Mouse (Mus musculus): Measurements from ENCODE around the gene Hif3a.

The Hif3a gene

DNA sequence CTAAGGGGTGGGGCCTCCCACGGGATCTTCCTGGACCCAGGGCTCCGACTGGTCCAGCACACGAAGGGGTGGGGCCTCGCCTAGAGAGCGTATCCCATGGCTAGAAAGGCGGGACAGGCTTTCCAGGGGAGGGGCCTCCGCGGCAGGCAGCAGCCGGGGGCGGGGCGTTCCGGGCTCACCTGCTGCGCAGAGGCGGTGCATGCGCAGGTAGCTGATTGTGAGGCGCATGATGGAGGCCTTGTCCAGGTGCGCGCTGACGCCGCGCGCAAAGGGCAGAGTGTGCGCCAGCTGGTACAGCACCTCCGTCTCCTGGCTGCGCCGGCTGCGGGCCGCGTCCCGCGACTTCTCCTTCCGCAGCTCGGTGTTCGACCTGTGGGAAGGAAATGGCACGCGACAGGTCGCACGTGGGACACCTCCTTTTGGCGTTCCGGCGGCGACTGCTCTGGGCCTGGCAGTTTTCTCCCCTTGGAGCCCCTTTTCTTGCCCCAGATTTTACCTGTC is 6.1 kb downstream of the Hif3a start:
- peak; percentile 88 for DNase-seq

DNA sequence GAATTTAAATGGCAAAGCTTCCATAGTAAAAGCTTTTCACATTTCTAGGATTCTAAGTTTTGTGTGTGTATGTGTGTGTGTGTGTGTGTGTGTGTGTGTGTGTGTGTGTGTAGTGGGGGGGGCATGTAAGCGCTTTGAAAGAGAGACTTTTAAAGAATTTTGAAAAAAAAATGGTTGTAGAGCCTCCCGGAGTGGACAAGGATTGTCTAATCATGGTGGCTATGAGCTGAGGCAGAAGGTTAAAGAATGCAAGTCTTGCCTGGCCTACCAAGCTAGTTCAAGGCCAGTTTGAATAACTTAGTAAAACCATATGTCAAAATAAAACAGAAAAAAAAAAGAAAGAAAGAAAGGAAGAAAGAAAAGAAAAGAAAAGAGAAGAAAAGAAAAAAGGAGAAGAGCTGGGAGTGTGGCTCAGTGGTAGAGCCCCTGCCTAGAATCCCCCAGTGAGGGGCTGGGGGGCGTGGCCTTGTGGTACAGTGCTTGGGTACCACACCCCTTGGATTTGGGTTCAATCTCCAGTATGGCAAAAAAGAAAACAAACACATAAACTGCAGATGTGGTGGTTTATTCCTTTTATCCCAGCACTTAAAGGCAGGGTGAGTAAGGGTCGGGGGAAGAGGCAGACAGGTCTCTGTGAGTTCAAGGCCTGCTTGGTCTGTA is 6.8 kb downstream of the Hif3a start:
- DNase-seq: no peak

DNA sequence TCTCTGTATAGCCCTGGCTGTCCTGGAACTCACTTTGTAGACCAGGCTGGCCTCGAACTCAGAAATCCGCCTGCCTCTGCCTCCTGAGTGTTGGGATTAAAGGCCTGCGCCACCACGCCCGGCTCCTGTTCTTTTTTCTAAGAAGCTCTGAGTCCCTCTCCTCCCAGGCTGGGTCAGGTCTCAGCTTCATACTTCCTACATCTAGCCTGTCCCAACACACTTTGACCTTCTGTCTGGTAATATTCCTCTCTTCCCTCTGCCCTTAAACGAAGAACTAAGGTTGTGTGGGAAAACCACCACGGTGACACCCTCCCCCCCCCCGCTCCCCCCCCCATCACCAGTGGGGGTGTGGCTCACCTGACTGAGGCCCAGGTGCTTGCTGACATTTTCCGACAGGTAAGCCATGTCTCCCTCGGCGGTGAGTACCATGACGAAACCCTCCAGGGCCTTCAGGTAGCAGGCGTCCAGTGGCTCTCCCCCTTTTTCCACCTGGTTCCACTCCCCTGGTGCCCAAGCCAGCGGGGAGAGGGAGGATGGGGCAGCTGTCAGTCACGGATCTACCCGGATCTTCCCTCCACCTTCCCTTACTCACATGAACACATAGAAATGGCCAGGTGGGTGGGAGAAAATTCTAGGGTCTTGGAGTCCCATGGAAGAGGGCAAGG is 7.8 kb downstream of the Hif3a start:
- no peak for DNase-seq

DNA sequence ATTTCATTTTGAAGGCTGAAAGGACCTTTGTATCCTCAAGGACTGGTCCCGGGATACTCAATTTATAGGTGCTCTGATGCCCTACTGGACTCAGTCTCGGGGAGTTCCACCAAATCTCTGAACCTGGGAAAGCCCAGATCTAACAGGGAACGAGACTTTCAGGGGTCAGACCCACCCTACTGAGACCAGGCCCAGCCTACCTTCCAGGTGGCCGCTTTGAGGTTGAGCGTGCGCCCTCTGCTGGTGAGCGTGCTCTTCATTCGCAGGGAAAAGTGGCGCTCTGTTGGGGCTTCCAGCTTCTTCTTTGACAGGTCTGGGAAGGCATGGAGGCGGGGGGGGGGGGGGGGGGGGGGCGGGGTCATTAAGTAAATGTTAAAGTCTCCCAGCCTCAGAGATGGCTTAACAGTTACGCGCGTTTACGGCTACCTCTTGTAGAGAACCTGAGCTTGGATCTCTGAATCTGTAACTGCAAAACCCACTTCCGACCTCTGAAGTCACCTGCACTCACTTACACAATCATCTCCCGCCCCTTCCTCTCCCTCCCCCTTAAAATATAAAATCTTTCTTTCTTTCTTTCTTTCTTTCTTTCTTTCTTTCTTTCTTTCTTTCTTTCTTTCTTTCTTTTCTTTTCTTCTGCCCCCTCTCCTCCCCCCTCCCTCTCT is 11.2 kb downstream of the Hif3a start:
- peak; percentile 72 for DNase-seq

DNA sequence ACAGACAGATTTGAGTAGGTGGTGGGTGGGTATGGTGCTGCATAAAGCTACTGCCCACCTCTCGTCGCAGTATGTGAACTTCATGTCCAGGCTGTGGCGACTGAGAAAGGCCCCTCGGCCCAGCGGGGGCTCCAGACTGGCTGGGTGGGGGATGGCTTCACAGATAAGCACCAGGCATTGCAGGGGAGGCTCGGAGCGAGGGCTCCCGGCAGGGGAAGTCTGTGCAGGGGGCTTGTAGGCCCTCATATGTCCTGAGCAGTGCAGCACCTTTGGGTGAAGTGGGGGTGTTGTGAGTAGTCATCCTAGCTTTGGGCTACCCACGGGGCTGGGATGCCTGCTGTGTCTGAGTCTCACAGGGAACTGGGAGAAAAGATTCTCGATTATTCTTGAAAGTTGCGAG is 11.7 kb downstream of the Hif3a start:
- no peak for DNase-seq

DNA sequence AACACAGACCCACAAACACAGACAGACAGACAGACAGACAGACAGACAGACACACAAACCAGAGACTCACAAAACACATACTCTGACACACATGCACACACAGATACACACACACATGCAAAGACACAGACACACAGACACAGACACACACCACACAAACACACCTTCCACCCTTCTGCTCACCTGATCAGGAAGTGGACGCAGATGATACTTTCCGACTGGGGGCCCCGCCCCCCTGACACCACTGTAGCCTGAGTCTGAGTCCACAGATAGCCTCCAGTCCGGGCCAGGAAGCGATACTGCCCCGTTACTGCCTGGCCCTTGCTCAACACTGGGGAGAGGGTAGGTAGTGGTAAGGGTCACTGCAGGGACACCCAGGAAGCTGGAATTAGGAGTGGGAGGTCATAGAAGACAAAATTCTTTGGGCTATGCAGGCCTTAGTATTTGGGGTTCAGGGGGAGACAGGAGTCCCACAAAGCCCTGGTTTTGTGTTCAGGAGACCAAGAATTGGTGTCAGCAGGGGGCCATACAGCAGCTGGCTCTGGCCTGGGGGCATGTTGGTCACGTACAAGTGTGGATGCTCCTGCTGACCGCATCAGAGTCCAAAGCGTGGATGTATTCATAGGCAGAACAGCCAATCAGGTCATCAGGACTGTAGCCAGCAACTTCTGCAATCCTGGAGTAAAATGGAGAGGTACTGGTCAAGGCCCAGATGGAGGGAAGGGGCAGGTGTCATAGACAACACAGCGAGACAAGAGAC is 13.6 kb downstream of the Hif3a start:
- DNase-seq: no peak

DNA sequence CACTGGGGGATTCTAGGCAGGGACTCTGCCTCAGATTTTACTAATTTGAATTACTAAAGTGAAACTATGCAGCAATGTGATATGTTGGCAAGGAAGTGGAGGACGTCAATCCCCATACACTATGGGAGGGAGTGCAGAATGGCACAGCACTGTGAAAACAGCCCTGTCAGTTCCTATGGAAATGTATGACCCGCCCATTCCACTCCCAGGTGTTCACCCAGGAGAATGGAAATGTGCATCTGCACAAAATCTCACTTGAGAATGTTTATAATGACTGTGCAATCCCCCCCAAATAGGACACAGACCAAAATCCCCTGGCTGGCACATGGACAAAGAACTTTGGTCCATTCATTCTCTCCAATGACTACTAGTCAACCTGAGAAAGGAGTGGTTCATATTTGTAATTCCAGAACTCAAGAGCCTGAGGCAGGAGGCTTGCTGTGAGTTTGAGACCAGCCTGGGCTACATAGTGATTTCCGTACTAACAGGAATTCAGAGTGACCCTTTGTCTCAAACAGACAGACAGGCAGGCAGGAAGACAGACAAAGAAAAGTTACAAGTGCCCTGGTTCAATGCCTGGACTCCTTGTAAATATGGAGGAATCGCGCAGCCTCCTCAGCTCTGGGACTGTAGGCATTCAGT is 15.1 kb downstream of the Hif3a start:
- no peak for DNase-seq

DNA sequence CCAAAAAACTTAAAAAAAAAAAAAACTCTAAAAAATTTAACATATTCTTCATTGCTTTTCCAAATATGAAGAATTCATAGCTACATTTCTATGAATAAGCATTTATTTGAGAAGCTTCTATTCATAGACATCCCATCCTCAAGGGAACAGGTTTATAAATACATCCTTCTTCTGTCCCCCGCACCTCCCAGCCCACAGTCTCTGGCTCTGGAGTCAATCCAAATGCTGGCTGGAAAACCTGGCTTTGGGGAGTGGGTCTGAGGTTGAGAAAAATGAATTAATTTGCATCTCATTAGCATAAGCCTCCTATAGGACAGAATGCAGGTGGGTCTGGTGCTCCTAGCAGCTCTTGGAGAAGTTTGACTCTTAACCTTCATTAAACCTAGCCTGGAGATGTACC is 16.5 kb downstream of the Hif3a start:
- DNase-seq: no peak

DNA sequence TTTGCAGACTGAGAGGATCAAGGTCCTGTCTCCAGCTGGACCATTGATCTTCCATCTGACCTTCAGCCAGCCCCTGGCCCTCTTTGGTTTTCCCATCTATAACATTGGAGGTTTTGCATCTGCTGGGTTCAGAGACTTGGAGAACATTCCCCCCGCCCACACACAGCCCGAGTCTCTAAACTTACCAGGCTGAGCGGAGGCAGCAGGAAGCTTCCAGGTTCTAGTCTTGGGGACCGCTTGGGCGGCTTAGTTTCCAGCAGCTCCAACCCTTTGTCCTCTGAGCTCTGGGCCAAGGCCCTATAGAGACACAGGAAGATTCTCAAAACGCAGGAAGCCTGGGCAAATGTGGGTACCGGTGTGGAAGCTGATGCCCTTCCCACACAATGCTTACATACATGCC is 22.9 kb downstream of the Hif3a start:
- no peak for DNase-seq

DNA sequence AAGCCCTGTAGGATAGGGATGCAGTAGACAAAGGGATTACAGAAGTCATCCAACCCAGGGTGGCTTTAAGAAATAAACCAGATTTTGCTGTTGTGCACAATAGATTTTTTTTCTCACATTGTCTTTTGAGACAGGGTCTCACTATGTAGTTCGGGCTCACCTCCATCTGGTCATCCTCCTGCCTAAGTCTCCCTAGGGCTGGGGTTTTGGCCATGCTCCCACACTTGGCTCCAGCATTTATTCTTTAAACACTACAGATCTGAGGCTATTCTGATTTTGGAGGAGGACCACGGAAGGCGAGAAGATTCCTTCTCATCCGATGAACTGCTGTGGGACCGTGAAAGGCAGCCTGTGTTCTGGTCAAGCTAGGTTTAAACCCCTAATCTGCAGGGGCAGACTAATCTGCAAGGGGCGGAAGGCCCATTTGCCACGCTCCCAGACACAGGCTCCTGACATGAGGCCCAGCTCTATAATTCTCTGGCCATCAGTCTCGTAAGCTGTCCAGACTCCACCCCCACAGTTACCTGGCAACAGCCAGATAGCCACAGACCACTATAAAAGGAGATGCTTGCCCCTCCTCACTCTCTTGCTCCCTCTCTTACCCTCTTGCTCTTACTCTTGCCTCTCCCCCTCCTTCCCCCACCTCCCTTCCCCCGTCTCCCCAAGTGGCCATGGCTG is 24.1 kb downstream of the Hif3a start:
- no peak for DNase-seq

DNA sequence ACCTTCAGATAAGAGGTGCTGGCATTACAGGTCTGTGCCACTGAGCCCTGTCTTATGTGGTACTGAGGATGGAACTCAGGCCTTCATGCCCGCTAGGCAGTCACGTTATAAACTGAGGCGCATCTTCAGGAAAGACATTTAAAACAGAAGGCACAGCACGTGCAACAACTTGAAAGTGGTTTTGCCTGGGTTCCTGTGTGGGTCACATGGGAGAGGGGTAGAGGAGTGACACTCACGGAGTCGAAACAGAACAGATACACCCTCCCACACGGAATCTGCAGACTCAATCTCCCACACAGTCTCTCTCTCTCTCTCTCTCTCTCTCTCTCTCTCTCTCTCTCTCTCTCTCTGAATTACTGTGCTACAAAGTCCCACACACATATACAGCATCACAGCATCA is 32.0 kb downstream of the Hif3a start:
- DNase-seq: no peak

DNA sequence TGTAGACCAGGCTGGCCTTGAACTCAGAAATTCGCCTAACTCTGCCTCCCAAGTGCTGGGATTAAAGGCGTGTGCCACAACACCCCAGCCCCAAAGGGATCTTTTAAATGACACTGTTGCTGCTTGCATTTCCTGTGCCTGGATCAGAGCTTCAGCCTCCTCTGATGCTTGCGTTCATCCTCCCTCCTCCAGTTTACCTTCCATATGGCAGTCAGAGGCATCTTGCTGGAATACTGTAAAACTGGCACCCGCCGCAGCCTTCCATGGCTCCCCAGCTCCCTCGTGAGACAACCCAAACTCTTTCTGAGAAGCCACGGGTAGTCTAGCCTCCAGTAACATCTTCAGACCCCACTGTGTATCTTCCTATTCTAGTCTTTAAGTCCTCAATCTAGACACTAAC is 33.3 kb downstream of the Hif3a start:
- DNase-seq: no peak

DNA sequence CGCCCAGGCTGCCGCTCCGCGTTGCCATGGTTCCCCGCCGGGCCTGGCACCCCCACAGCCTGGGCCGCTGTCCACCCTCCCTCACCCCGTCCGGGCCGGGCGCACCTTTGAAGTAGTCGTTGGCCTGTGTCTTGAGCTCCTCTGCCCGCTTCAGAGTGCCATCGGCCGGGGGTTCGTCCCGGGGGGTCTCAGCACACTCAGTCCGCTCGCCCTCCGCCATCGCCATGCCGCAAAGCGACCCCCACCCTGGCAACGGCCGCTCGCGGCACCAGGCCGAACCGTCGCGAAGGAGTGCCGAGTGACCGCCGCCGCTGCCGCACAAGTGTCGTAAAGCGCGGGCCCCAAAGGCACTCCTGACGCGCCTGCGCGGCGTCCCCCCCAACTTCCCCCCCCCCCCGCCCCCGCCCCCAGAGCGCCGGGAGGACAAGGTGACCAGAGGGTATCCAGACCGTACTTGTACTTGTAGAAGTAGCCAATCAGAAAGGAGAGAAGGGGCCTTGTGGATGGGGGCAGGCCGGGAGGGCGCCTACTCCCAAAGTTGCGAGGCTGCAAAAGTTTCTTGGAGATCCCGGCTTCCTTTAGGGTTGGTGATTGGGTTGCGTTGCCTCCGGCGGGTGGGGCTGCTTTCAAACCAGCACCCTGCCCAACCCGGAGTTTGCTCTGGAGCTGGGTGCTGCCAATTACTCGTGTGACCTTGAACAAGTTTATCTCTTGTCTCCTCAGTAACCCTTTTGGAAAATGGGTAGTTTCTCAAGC is 34.5 kb downstream of the Hif3a start, which contains the start of gene Ppp5c:
Gene Ppp5c (minus strand): TSS at position 337 of the 756 bp plus-strand sequence.
- DNase-seq: peak; percentile 86

DNA sequence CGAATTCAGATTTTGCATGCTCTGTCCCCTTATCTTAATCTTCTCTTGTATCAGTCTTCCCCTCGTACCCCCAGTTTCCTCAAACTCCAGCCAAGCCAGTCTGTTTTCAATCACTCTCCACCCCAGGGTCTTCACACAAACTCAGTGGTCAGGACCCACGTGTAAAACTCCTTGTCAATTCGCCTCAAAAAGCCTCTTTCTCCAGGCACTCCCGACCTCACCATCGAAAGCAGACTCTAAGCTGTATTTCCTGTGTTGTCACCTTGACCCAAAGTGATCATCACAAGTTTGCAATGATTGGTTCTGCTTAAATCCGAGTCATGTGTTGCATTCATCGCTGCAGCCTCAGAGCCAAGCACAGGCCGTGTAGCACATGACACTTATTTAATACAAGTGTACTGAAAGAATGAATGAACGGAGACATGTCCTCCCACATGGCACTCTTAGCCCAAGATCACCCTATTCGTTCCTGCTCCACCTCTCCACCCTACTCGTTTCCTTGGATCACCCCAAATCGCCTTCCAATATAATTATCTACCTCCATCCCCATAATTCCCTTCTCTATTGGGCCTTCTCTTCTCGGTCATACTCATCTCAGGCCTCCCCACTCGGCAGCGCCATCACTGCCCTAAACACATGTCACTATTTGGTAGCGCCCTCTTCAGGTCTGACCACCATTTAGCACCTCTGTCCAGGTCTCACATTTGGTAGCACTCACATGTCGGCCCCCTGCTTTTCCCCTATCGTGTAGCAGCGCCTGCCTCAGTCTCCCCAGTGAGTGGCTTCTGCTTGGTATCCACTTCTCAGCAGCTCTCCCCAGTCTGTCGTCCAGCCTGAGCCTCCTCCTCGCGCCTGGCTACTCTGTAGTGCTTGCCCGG is 35.3 kb downstream of the Hif3a start:
- DNase-seq: peak; percentile 76

DNA sequence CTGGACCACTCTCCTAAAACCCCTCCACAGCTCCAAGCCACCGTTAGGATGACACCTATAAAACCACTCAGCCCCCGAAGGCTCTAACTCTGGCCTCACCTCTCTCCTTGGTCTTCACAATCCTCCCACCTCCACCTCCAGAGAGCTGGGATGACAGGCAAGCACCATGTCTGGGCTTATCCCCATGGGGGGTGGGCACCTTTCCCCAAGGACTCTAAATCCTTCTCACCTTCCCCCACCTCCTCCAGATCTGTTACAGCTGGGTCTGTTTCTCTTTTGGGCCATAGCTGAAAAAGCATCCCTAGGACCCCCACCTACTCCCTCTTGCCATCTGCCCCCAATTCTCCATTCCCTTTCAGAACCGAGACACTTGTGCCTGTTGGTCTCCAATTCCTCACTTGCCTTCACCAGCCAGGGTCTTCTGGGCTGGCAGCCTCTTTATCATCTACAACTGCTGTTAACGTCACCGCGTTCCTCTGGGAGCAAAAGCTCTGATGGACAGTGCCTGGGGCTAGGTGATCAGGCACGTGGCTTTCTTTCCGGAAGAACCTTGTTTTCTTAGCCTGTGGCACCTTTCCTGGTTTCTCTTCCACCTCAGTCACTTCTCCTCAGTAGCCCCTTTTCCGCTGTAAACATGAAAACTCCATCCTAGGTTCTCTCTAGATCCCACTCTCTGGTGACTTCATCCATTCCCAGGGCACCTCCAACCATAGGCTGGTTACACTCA is 36.2 kb downstream of the Hif3a start:
- DNase-seq: peak; percentile 33

DNA sequence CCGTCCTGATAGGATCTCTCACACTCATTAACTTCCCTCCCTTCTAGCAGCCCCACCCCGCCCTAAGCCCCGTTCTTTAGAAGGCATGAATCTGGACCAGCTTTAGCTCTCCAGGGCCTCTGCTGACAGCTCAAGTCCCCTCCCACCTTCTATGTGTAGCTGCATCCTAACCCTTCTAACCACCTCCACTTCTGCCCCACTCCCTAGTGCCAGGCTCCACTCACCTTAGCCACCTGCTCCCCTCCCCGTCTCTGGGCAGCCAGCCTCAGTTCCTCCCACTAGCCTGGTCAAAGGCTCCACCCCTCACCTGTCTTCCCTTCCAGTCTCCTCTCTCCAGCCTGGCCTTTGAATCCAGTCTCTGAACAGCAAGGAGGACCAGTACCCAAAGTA is 36.7 kb downstream of the Hif3a start:
- DNase-seq: no peak

DNA sequence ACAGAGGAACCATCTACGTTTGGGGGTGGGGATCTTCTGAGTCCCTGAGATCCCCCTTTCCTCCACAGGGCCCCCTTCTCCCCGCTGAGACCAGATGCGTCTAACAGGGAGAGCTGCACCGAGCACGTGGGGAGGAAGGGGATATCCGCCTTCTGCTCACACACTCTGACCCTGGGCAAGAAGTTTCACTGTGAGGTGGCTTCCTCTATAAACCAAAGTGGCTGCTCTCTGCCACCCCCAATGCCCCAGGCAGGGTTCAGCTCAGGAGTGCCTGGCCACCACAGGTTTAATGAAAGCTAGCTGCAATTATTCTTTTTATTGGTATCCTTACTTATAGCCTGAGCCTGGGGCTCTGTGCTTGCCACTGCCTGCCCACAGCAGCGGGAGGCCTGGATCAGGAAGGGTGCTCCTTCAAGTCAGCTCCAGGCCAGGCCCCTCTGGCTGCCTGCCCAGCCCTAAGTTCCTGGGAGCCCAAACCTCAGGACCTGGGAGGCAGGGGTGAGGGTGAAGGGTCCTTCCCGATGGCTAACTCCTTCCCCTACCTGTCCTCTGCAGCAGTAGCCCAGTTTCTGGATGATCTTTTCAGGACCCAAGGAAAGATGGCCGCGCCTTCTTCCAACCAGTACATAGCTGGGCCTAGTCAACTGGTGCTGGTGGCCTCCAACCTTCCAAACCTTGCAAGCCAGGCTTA is 37.3 kb downstream of the Hif3a start:
- no peak for DNase-seq

DNA sequence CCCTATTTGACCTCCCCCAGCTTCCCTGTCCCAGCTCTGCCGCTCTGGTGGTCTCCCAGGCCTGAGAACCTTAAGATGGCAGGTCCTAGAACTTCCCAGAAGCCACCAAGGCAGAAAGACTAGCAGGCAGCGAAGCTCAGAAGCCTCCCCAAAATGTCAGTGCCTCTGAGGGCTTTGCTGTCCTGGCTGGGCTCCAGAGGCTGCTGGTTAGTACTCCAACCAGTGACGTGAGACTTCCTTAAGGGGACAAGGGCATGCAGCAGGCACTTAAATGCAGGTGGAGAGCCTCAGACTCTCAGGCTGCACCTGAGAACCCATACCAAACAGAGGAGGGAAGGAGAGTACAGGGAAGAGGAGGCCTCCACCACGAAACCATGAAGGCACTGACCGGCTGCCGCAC is 38.1 kb downstream of the Hif3a start:
- peak; percentile 39 for DNase-seq

DNA sequence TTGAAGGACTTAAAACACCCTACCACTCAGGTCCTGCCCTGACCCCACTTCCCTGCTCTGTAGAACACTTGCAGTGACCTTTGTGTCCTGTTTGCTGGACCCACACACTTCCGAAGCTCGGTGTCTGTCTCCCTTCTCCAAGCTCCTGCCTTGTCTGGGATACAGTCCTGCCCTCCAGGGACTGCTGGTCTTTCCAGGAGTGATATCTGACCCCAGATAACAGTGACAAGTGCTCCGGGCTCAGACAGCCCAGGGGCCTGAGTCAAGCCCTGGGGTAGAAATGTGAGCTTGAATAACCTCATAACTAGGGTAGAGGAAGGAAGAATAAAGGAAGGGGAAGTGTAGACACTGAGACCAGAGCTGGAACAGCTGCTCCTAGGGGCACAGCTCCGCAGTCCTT is 38.5 kb downstream of the Hif3a start:
- DNase-seq: peak; percentile 17

Measured in cerebellum, adult 8-10 months (tissue).